Mouse (Mus musculus): ENCODE data around the gene Hist1h2ae.
"Not testable (repeated sequence)": the region's sequence is repeated elsewhere in the genome, so short reads cannot be mapped to it uniquely, and the experiment has no call there.

Hist1h2ae gene

GRCm38 (mm10) chr13:23541497-23541896 is 29.5 kb downstream of the Hist1h2ae start:
- DNase-seq (ENCODE audit: low spot score in 2 of 2): no peak

DNA sequence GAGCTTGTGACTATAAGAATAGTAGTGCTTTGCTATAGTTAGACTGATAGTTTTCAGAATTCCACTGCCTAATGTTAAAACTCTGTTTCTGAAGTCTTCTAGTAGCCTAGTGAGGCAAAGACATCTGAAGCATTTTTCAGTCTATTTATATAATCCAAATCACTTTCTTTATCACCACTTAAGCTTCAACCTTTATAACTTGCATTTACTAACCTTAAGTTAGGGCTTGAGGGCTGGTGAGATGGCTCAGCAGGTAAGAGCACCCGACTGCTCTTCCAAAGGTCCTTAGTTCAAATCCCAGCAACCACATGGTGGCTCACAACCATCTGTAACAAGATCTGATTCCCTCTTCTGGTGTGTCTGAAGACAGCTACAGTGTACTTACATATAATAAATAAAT is 31.2 kb downstream of the Hist1h2ae start:
- not testable (repeated sequence) for DNase-seq (ENCODE audit: low spot score in 2 of 2)

GRCm38 (mm10) chr13:23538249-23538648 is 32.8 kb downstream of the Hist1h2ae start:
- DNase-seq (ENCODE audit: low spot score in 2 of 2): no peak

- no peak for DNase-seq (ENCODE audit: low spot score in 2 of 2)
Measured at GRCm38 (mm10) chr13:23537006-23537710, 33.9 kb downstream of the Hist1h2ae start.

DNA sequence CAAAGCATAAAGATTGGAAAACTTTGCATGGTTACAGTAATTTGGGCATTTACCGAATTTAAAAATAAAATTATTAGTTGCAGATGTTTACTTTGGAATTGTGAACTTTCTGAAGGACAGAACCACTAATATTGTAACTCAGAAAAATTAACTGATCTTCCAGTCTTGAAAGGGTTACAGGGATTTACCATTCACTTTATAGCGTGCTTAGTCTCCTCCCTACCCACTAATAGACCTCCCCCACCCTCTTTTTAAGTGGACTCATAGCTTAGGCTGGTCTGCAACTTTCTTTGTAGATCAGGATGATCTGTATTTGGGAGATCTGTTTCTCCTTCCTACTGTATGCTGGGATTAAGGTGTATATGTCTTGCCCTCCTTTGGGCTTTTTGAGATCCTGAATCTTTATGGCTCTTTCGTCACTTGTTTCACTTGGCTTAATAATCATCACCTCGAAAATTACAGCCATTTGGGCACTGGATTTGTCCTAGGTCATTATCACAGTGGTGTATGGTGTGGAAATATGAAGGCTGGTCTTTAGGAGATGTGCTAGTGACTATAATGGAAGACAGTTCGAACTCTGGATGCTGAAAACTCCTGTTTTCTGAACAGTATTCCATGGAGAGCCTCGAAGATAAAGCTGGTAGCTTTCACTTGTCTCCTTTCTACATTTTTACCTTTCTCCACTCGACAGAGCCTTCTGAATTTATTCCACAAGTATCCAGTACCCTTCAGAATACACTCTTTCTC is 34.8 kb downstream of the Hist1h2ae start:
- DNase-seq (ENCODE audit: low spot score in 2 of 2): no peak

GRCm38 (mm10) chr13:23535137-23536075 is 35.6 kb downstream of the Hist1h2ae start, which contains the start of gene Hist1h3g:
Gene Hist1h3g, plus strand, starts transcription at chr13:23535422.
- DNase-seq (ENCODE audit: low spot score in 2 of 2): peak; percentile 95

GRCm38 (mm10) chr13:23534368-23535131 is 36.5 kb downstream of the Hist1h2ae start:
- DNase-seq (ENCODE audit: low spot score in 2 of 2): peak; percentile 26 to 34

DNA sequence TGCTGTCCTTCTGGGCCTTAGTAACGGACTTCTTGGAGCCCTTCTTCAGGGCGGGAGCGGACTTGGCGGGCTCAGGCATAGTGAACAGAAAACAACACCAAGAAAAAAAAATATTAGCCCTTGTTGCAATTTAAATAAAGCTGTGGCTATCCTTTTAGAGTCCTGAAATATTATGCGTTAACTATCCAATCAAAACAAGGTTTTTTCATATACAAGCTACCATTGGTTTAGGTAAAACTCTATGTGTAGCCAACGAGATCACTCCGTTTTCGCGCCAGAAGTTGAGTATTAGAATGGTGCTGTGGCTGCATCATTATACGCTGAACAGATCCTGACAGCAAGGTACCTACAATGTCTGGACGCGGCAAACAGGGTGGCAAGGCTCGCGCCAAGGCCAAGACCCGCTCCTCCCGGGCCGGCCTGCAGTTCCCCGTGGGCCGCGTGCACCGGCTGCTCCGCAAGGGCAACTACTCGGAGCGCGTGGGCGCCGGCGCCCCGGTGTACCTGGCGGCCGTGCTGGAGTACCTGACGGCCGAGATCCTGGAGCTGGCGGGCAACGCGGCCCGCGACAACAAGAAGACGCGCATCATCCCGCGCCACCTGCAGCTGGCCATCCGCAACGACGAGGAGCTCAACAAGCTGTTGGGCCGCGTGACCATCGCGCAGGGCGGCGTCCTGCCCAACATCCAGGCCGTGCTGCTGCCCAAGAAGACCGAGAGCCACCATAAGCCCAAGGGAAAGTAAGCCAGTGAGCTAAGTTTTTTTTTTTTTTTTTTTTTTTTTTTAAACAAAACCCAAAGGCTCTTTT is 37.3 kb downstream of the Hist1h2ae start, which contains the start of gene Hist1h2af:
Gene Hist1h2af, plus strand, starts transcription at position 347 of the 808 bp plus-strand sequence.
- peak; percentile 75 to 83 for DNase-seq (ENCODE audit: low spot score in 2 of 2)

DNA sequence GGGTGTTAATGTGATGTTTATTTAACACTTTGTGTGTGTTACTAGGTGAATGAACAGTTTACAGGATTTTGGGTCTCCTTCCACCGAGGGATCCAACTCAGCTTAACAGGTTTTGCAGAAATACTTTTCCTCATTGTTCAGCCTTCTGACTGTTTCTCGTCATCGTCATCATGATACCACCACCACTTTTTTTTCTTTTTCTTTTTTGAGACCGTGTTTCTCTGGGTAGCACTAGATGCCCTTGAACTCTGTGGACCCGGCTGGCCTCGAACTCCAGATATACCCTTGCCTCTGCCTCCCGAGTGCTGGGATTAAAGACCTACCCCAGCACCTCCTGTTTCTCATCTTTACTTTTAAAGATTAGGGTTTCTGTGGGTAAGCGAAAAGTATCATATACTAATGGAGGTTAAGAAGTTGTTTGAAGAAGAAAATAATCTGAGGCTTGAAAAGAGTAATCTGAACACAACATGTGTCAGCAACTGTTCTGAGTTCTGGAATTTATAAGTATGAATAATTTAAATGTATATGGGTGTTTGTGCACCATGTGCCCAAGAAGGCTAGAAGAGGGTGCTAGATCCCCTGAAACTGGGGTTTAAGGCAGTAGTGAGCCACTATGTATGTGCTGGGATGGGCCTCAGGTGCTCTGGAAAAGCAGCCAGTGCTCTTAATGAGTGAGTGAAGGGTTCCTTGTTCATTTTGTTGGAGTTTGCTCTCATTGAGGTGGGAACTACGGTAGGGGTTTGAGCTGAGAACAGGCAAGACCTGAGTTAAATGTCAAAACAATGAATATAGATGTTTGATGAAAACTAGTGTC is 38.6 kb downstream of the Hist1h2ae start:
- no peak for DNase-seq (ENCODE audit: low spot score in 2 of 2)

- peak; percentile 98 for DNase-seq (ENCODE audit: low spot score in 2 of 2)
Measured at GRCm38 (mm10) chr13:23530901-23531875, 39.8 kb downstream of the Hist1h2ae start, which contains the start of gene Hist1h4h. Gene Hist1h4h, plus strand, starts transcription at chr13:23531050.

- peak; percentile 77 to 79 for DNase-seq (ENCODE audit: low spot score in 2 of 2)
Measured at GRCm38 (mm10) chr13:23530181-23530900, 40.7 kb downstream of the Hist1h2ae start.

- DNase-seq (ENCODE audit: low spot score in 2 of 2): no peak
Measured at GRCm38 (mm10) chr13:23529480-23530165, 41.4 kb downstream of the Hist1h2ae start.

DNA sequence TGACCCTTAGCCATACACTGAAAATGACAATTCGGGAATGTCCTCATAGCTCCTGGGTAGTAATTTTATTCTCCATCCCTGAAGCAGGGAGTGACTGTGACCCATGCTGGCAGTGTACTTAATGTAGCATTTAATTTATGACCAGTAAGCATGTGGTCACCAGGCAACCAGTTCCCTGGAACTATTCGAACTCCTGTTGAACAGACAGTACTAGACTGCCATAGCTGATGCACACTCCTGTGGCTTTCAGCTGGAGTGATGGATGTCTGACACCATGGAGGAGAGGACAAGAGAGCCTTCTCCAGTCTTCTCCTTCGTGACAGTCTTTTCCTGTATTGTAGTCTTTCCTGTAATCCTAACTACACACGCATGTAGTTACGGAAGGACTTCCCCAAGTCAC is 42.0 kb downstream of the Hist1h2ae start:
- DNase-seq (ENCODE audit: low spot score in 2 of 2): no peak

DNA sequence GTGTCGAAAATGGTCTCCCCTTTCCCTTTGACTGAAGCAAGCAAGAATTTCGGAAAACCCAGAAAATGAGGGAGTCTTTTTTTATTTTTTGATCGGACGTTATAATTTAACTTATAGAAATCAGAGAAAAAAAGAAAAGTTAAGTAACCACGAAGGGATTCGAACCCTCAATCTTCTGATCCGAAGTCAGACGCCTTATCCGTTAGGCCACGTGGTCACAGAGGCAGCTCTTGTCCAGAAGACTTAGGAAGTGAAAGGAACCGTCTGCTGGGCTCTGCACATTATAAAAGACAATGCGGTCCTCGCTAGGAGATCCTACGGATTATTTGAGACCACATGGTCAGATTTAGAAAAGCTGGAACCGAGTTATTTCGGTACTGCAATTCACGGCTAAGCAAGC is 44.7 kb downstream of the Hist1h2ae start:
- peak; percentile 98 for DNase-seq (ENCODE audit: low spot score in 2 of 2)

DNA sequence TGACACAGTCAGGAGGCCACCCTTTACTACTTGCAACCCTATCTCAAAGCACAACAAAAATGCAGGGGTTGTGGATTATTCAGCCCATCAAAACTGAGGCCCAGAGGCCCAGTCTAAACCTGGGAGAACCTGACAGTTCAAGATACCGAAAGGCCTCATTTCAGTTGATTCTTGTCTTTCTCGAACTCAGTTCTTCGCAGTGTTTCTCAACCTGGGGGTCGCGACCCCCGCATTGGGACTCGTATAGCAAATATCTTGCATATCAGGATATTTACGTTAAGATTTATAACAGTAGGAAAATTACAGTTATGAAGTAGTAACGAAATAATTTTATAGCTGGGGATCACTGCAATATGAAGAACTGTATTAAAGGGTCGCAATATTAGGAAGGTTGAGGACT is 45.1 kb downstream of the Hist1h2ae start:
- DNase-seq (ENCODE audit: low spot score in 2 of 2): no peak

GRCm38 (mm10) chr13:23524654-23525053 is 46.4 kb downstream of the Hist1h2ae start:
- DNase-seq (ENCODE audit: low spot score in 2 of 2): peak; percentile 73 to 76

GRCm38 (mm10) chr13:23523976-23524375 is 47.0 kb downstream of the Hist1h2ae start:
- no peak for DNase-seq (ENCODE audit: low spot score in 2 of 2)

Measured in right cerebral cortex, adult 2 months (tissue).